Mouse (Mus musculus) kidney, embryonic 16.5 days (tissue): ENCODE data around the gene Gm20379. TPM values are rescaled to one million over a fixed set of nuclear protein-coding genes. Genes with fewer than 3 reads are reported as not detected.

ENCODE experiments used
- ATAC-seq: fragments of 200-750 bp; cut with Nextera tagmentation; 2 replicates; pipeline ENCODE4 v1.8.0; 2017; ENCODE audit warnings: moderate TSS enrichment; ENCODE audit not compliant: low FRiP score, low TSS enrichment
- H3K27ac ChIP-seq: fragments of 300-500 bp; sonication (generic); 2 replicates; pipeline ENCODE4 v1.5.1; 2014; ENCODE audit warnings: low read length
- H3K27me3 ChIP-seq: fragments of 300-500 bp; sonication (generic); 2 replicates; pipeline ENCODE4 v1.6.1; 2014; ENCODE audit warnings: low read length, control low read depth, mixed read lengths; ENCODE audit not compliant: insufficient read depth
- H3K36me3 ChIP-seq: fragments of 300-500 bp; sonication (generic); 2 replicates; pipeline ENCODE4 v1.6.1; 2014; ENCODE audit warnings: low read length, control low read depth, mixed read lengths; ENCODE audit not compliant: insufficient read depth
- H3K4me1 ChIP-seq: fragments of 300-500 bp; sonication (generic); 2 replicates; pipeline ENCODE4 v1.6.1; 2014; ENCODE audit warnings: low read length, control low read depth, mixed read lengths; ENCODE audit not compliant: insufficient read depth
- H3K4me2 ChIP-seq: fragments of 300-500 bp; sonication (generic); replicated peaks from 2 replicates; pipeline ENCODE4 v1.6.1; 2014; ENCODE audit warnings: low read depth, low read length
- H3K4me3 ChIP-seq: fragments of 300-500 bp; sonication (generic); 2 replicates; pipeline ENCODE4 v1.5.1; 2014; ENCODE audit warnings: mild to moderate bottlenecking, low read length
- H3K9ac ChIP-seq: fragments of 300-500 bp; sonication (generic); replicated peaks from 2 replicates; pipeline ENCODE4 v1.6.1; 2014; ENCODE audit warnings: low read length
- H3K9me3 ChIP-seq: fragments of 300-500 bp; sonication (generic); 2 replicates; pipeline ENCODE4 v1.6.1; 2016; ENCODE audit warnings: low read length, control low read depth
- WGBS: fragments of 180-500 bp; shearing (Covaris S2); extraction: QIAGEN DNeasy Blood & Tissue Kit; methylation state at CpG from one replicate; pipeline ENCODE4 v1.1.7; 2014; 5-methylcytosine and 5-hydroxymethylcytosine counted together
- polyA plus RNA-seq: library from polyadenylated mRNA; unstranded; fragments of >200 nt; fragmentation: Nextera tagmentation; extraction: Ambion mirVana; gene quantifications from 2 replicates; pipeline ENCODE4 v1.2.1, GENCODE M21; 2015

The Gm20379 gene
- polyA plus RNA-seq, 1 experiment from 2014 or later = 1.2 TPM

DNA sequence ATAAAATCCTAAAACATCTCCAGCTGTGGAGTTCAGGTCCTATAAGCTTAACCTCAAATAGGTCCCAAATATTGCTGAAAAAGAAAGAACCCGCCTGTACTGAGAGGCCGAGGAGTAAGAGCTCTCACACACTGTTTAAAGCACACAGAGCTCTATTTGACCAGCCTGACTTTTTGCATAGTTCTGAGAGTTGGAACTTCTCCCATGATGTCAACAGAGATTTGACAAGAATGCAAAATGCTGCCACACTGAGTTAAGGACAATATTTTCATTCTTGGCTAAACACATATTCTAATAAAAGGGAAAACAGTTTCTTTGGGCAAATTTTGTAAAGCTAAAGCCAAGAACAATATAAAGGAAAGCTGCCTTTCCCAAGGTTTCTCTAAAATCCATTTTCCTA, 8.8 kb upstream of the Gm20379 start:
- H3K4me1 ChIP-seq = peaks cover 5% of the 10 kb centered on the region; the same call in 1 of the 2 replicates
- H3K27me3 ChIP-seq = no peaks in the 10 kb centered on the region
- WGBS = 87% methylated on average over 2 of the region's 2 CpGs
- H3K36me3 ChIP-seq = peaks cover 20% of the 10 kb centered on the region
- H3K9ac ChIP-seq = no peak overlapping the region
- no peak overlapping the region for H3K27ac ChIP-seq
- no peak overlapping the region for H3K4me3 ChIP-seq
- H3K9me3 ChIP-seq = no peaks in the 10 kb centered on the region
- no peak overlapping the region for H3K4me2 ChIP-seq
- ATAC-seq = no peak

DNA sequence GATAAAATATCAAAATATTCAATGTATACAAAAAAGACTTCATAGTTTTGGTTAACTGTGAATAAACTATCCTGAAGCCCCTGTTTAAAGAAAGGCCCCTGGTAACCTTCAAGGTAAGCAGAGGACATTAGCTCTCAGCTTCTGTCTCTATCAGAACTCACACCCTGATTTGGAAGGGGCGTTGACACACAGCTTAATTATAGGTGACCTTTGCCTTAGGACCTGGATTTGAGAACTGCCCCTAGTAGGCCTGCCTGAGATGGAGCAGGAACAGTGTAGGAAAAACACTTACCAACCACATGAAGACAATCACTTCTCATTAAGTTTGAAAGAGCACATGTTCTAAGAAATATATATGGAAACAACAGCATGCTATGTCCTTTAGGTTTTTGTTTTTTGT, 6.3 kb upstream of the Gm20379 start:
- Histone ChIP-seq H3K27me3 (no peaks in the 10 kb centered on the region), H3K4me2 (no peak overlapping the region), H3K9ac (no peak overlapping the region), H3K27ac (no peak overlapping the region), H3K4me3 (no peak overlapping the region), H3K9me3 (no peaks in the 10 kb centered on the region), H3K36me3 (peaks cover 18% of the 10 kb centered on the region), H3K4me1 (peaks cover 5% of the 10 kb centered on the region)
- 69% methylated on average over 1 of the region's 1 CpGs for WGBS
- ATAC-seq = no peak

DNA sequence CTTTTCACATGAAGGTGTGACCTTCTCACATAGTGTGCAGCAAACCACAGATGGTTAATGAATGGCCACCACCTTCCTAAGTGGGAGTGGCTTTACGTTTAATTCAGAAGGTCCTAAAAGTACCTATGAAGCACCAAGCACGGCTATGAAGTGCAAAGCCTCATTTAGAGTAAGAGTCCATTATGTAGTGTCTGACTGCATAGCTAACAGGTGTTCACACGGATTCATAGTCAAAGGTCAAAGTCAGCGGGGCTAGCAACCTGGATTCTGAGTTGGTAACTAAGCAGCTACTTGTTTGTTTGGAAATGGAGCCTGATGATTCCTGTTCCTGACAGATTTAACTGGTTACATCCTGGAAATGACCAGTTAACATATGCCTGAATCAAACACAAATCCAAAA, 4.0 kb upstream of the Gm20379 start:
- ATAC-seq = peak; percentile 61
- Histone ChIP-seq H3K4me2 (no peak overlapping the region), H3K27me3 (no peaks in the 10 kb centered on the region), H3K9me3 (0 out of 2 replicates have a peak, but pooled peaks cover 3% of the 10 kb centered on the region), H3K4me3 (no peak overlapping the region), H3K27ac (no peak overlapping the region), H3K4me1 (peaks cover 5% of the 10 kb centered on the region), H3K9ac (no peak overlapping the region), H3K36me3 (peaks cover 29% of the 10 kb centered on the region)
- 40% methylated on average over 4 of the region's 4 CpGs for WGBS

DNA sequence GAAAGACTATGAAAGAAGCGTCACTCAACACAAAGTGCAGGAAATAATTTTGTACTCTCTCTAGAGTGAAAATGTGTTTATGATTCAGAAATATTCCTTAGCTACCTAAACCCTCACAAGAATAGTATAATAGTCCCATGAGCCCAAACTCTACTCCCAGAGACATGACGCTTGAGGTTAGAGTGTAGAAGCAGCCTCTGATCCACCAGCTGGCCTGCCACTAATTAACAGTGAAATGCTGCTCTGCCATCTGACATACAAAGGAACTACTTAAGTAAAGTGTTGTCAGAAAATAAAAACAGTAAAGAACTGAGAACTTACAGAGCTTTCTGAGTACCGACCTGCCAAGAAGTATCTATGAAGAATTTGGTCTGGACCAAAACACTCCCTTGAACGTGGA, 3.3 kb upstream of the Gm20379 start:
- H3K4me3 ChIP-seq = no peak overlapping the region
- no peak for ATAC-seq
- H3K27ac ChIP-seq = no peak overlapping the region
- peaks cover 25% of the 10 kb centered on the region for H3K36me3 ChIP-seq
- H3K4me2 ChIP-seq = no peak overlapping the region
- H3K27me3 ChIP-seq = no peaks in the 10 kb centered on the region
- H3K4me1 ChIP-seq = peaks cover 5% of the 10 kb centered on the region
- H3K9ac ChIP-seq = no peak overlapping the region
- H3K9me3 ChIP-seq = 0 out of 2 replicates have a peak, but pooled peaks cover 3% of the 10 kb centered on the region
- WGBS = 66% methylated on average over 4 of the region's 4 CpGs

DNA sequence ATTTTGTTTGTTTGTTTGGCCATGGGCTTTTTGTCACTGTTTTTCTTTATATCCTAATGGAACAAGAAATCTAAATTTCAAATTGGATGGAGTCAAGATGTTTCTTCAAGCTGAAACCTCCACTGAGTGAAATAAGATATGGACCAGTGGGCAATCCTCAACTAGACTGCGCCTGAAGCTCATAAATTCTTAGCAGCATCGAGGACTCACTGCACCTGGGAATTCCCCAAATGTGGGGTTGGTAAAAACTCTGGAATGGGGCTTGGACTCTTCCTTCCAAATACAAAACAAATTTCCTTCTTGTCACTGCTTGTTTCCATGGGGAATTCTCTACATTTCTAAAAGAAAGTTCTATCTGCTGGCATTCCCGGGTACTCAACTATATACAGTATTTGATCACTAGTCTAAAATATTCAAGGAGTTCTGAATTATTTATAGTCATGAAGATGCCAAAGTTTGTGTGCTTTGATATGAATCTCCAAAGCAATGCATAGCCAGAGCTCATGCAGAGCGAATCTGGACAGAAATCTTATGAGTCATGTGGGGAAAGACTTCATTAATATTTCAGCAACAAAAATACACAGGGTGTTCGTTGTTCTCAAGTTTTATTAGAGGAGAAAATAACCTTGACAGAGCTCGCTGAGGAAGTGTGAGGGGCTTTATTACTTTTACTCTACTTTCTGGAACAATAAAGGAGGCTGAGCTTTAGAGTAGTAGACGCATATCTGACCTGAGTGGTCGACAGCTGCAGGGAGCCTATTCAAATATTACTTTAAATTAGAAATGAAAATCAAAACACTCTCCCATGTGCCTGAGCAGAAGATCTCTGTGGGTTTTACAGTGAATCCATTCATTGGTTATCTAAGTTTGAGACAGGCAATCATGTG, 2.5 kb upstream of the Gm20379 start:
- WGBS = 51% methylated on average over 8 of the region's 8 CpGs
- Histone ChIP-seq H3K4me2 (no peak overlapping the region), H3K4me1 (peaks cover 5% of the 10 kb centered on the region), H3K27ac (no peak overlapping the region), H3K4me3 (no peak overlapping the region), H3K36me3 (peaks cover 30% of the 10 kb centered on the region), H3K9me3 (0 out of 2 replicates have a peak, but pooled peaks cover 3% of the 10 kb centered on the region), H3K27me3 (no peaks in the 10 kb centered on the region), H3K9ac (no peak overlapping the region)
- no peak for ATAC-seq

DNA sequence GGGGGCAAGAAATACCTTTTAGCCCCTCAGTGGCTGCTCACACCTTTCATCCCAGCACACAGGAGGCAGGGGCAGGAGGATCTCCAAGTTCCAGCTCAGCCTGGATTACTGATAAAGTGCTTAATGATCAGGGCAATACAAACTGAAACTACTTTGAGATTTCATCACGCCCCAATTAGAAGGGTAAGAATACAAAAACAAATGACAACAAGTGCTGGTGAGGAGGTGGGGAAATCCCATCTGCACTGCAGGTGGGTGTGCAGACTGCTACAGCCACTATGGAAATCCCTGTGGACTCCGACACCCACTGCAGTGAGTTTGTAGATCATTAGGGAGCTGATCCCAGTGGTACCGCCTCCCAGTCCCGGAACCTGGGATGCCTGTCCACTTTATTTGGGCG, 1.5 kb upstream of the Gm20379 start:
- H3K4me2 ChIP-seq = no peak overlapping the region

DNA sequence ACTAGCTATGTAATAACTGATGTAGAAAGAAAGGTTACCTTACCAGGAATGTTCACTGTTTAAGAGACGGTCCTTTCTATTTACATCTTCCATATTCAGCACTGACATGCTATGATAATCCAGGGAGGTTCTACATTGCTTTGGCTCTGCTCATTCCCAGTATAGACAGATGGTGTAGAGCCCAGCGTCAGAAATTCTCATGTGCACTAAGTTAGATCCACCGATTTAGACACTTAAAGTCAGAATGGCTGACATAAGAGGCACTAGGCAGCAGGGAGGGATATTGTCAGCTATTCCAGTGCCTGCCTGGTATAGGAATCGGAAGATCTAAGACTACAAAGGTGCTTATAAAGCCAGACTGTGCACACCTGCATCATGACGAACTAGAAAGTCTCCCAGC, 8.8 kb downstream of the Gm20379 start:
- Histone ChIP-seq H3K9me3 (no peaks in the 10 kb centered on the region), H3K9ac (no peak overlapping the region), H3K36me3 (peaks cover 13% of the 10 kb centered on the region; the same call in 1 of the 2 replicates), H3K4me2 (no peak overlapping the region), H3K4me3 (no peak overlapping the region), H3K27ac (no peak overlapping the region), H3K27me3 (no peaks in the 10 kb centered on the region), H3K4me1 (no peaks in the 10 kb centered on the region)
- ATAC-seq = no peak
- WGBS = 89% methylated on average over 5 of the region's 5 CpGs

More for the DNA sequence above, 1.5 kb upstream of the Gm20379 start:
- Histone ChIP-seq H3K4me3 (no peak overlapping the region), H3K27me3 (no peaks in the 10 kb centered on the region), H3K4me1 (peaks cover 5% of the 10 kb centered on the region), H3K36me3 (peaks cover 34% of the 10 kb centered on the region), H3K9ac (no peak overlapping the region), H3K9me3 (0 out of 2 replicates have a peak, but pooled peaks cover 3% of the 10 kb centered on the region), H3K27ac (no peak overlapping the region)
- ATAC-seq = no peak
- 94% methylated on average over 5 of the region's 5 CpGs for WGBS

DNA sequence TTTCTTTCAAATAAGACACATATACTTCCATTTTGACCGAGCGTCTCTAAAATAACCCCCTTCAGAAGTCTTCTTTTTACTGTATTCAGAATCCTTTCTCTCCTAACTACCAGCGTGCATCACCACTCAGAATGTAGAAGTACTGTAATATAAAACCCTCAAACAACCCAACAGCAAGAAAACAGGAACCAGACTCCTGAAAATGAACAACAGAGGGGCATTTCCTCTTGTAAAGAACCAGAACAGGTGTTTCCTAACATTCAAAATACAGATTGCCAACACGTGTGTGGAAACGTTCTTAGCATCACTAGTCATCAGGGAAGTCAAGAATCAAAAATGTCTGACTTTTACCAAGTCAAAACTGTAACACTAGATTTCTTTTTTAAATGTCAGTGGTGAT, 15.0 kb downstream of the Gm20379 start:
- WGBS = 84% methylated on average over 5 of the region's 5 CpGs
- no peak overlapping the region for H3K4me3 ChIP-seq
- H3K36me3 ChIP-seq = peaks cover 16% of the 10 kb centered on the region; the same call in 1 of the 2 replicates
- H3K9ac ChIP-seq = no peak overlapping the region
- no peaks in the 10 kb centered on the region for H3K9me3 ChIP-seq
- no peak overlapping the region for H3K4me2 ChIP-seq
- no peak overlapping the region for H3K27ac ChIP-seq
- H3K27me3 ChIP-seq = no peaks in the 10 kb centered on the region
- no peaks in the 10 kb centered on the region for H3K4me1 ChIP-seq
- no peak for ATAC-seq

DNA sequence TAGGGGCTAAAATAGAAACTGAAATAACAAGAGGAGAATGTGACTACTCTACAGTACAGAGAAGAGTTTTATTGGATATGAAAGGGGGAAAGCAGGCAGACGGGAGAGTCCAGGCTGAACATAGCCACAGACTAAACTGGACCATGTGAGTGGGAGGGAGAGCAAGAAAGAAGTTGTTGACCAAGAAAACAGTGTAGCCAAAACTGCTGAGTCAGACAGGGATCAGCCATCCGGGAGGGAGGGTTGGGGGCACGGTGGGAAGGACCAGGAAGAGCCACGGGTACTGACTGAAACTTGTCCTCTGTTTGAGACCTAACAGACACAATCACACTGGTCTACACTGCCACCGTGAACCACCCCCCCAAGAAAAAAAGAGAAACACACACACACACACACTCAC, 20.2 kb downstream of the Gm20379 start:
- peak; percentile 49; the same call in 1 of the 2 replicates for ATAC-seq

DNA sequence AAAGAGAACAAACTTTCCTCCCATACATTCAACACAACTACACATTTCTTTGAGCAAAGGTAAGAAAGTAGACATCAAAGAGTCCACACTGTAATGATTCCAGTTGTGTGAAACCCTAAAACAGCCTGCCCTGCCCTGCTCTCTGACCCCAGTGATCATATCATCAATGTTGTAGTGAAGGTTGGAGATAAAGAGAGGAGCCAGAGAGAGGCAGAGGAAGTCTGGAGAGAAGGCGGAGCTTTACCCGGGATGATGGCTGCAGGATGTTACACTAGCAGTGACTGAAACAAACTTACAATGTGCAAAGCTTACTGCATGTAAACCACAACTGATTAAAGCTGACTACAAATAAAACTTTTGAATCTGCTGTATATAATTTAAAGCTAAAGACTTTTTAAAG, 22.2 kb downstream of the Gm20379 start:
- Histone ChIP-seq H3K4me1 (no peaks in the 10 kb centered on the region), H3K4me2 (no peak overlapping the region), H3K9ac (no peak overlapping the region), H3K9me3 (no peaks in the 10 kb centered on the region), H3K27me3 (no peaks in the 10 kb centered on the region), H3K4me3 (no peak overlapping the region), H3K27ac (no peak overlapping the region), H3K36me3 (0 out of 2 replicates have a peak, but pooled peaks cover 8% of the 10 kb centered on the region)
- 81% methylated on average over 2 of the region's 2 CpGs for WGBS
- ATAC-seq = no peak

More for the DNA sequence above, 20.2 kb downstream of the Gm20379 start:
- no peaks in the 10 kb centered on the region for H3K4me1 ChIP-seq
- H3K4me2 ChIP-seq = no peak overlapping the region
- peaks cover 11% of the 10 kb centered on the region; the same call in 1 of the 2 replicates for H3K36me3 ChIP-seq
- WGBS = 57% methylated on average over 5 of the region's 5 CpGs
- H3K4me3 ChIP-seq = no peak overlapping the region
- H3K9me3 ChIP-seq = no peaks in the 10 kb centered on the region
- no peak overlapping the region for H3K27ac ChIP-seq
- H3K27me3 ChIP-seq = no peaks in the 10 kb centered on the region
- H3K9ac ChIP-seq = no peak overlapping the region
